Mouse (Mus musculus) hindbrain, embryonic 14.5 days (tissue): ENCODE measurements around the gene 2210016L21Rik. TPM values are rescaled to one million over a fixed set of nuclear protein-coding genes. Genes with fewer than 3 reads are reported as not detected.
"Not testable (repeated sequence)": the region's sequence is repeated elsewhere in the genome, so short reads cannot be mapped to it uniquely, and the experiment has no call there.

Source experiments
- ATAC-seq: fragments of 200-750 bp; cut with Nextera tagmentation; 2 replicates; pipeline ENCODE4 v1.8.0; 2017; ENCODE audit warnings: moderate number of reproducible peaks, mild to moderate bottlenecking, moderate TSS enrichment, moderate library complexity; ENCODE audit not compliant: low FRiP score
- DNase-seq: peaks from one replicate; pipeline ENCODE4 v3.0.0-alpha.2; 2015; ENCODE audit warnings: low spot score
- H3K27ac ChIP-seq: fragments of 300-500 bp; sonication (generic); 2 replicates; pipeline ENCODE4 v1.5.1; 2014; ENCODE audit warnings: mild to moderate bottlenecking, moderate library complexity
- H3K27me3 ChIP-seq: fragments of 300-500 bp; sonication (generic); 2 replicates; pipeline ENCODE4 v1.6.1; 2014; ENCODE audit warnings: mild to moderate bottlenecking, low read length, mixed read lengths; ENCODE audit not compliant: control insufficient read depth, insufficient read depth
- H3K36me3 ChIP-seq: fragments of 300-500 bp; sonication (generic); replicated peaks from 2 replicates; pipeline ENCODE4 v1.6.1; 2014; ENCODE audit not compliant: control insufficient read depth, insufficient read depth
- H3K4me1 ChIP-seq: fragments of 300-500 bp; sonication (generic); replicated peaks from 2 replicates; pipeline ENCODE4 v1.6.1; 2014; ENCODE audit warnings: antibody characterized with exemption, low read length, mixed read lengths; ENCODE audit not compliant: control insufficient read depth, insufficient read depth
- H3K4me2 ChIP-seq: fragments of 300-500 bp; sonication (generic); replicated peaks from 2 replicates; pipeline ENCODE4 v1.6.1; 2014; ENCODE audit warnings: mild to moderate bottlenecking, moderate library complexity
- H3K4me3 ChIP-seq: fragments of 300-500 bp; sonication (generic); replicated peaks from 2 replicates; pipeline ENCODE4 v1.5.1; 2014; ENCODE audit warnings: mild to moderate bottlenecking, low read length
- H3K9ac ChIP-seq: fragments of 300-500 bp; sonication (generic); 2 replicates; pipeline ENCODE4 v1.6.1; 2014
- H3K9me3 ChIP-seq: fragments of 300-500 bp; sonication (generic); 2 replicates; pipeline ENCODE4 v1.6.1; 2016; ENCODE audit warnings: low read length; ENCODE audit not compliant: control insufficient read depth
- WGBS: fragments of 180-500 bp; shearing (Covaris S2); extraction: QIAGEN DNeasy Blood & Tissue Kit; methylation state at CpG from one replicate; pipeline ENCODE4 v1.1.7; 2014; 5-methylcytosine and 5-hydroxymethylcytosine counted together
- polyA plus RNA-seq: library from polyadenylated mRNA; unstranded; fragments of >200 nt; fragmentation: Nextera tagmentation; extraction: Ambion mirVana; gene quantifications from 2 replicates; pipeline ENCODE4 v1.2.1, GENCODE M21; 2014

2210016L21Rik gene
- polyA plus RNA-seq, 1 experiment from 2014 or later, result 135 TPM

DNA sequence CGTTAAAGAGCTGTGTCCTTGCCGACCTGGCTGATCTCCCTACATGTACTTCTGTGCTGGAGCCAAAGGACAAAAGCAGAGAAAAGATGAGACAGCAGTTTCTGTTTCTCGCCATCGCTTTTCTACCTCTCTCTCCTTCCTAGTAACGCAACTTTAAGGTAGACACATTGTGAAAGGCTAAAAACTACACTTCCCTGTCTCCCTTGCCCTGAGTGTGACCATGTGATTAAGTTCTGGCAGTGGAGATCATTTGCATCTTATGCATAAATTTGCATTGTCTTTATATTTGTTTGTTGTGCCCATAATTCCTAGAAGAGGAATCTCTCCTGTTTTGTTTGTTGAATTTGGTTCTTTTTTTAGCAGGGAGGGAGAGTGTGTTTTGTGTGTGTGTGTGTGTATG is 26.1 kb upstream of the 2210016L21Rik start:
- ATAC-seq, result no peak
- Histone ChIP-seq H3K9me3 (no peaks in the 10 kb centered on the region), H3K9ac (no peak overlapping the region), H3K36me3 (no peaks in the 10 kb centered on the region), H3K27me3 (no peaks in the 10 kb centered on the region), H3K4me3 (no peak overlapping the region), H3K27ac (no peak overlapping the region), H3K4me2 (no peak overlapping the region), H3K4me1 (no peaks in the 10 kb centered on the region)
- 79% methylated on average over 5 of the region's 5 CpGs for WGBS
- DNase-seq, result no peak

DNA sequence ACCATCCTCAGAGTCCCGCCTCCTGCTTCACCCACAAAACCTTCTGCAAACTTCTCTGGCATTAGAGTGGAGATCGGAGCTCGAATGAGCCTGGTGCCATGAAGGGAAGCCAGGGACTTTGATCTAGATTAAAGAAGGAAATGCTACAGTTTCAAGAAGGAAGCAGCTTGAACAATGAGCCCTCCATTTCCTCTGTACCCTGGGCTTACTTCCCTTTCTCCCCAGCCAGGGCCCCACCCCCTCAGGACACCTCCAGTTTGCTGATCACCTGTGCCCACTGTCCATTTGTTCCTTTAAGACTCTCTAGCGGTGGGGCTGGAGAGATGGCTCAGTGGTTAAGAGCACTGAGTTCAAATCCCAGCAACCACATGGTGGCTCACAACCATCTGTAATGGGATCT is 25.2 kb upstream of the 2210016L21Rik start:
- Histone ChIP-seq H3K9me3 (no peaks in the 10 kb centered on the region), H3K4me1 (no peaks in the 10 kb centered on the region), H3K36me3 (no peaks in the 10 kb centered on the region), H3K4me2 (no peak overlapping the region), H3K4me3 (no peak overlapping the region), H3K27me3 (no peaks in the 10 kb centered on the region), H3K27ac (no peak overlapping the region), H3K9ac (no peak overlapping the region)
- WGBS, result 88% methylated on average over 4 of the region's 4 CpGs
- ATAC-seq, result no peak
- no peak for DNase-seq

DNA sequence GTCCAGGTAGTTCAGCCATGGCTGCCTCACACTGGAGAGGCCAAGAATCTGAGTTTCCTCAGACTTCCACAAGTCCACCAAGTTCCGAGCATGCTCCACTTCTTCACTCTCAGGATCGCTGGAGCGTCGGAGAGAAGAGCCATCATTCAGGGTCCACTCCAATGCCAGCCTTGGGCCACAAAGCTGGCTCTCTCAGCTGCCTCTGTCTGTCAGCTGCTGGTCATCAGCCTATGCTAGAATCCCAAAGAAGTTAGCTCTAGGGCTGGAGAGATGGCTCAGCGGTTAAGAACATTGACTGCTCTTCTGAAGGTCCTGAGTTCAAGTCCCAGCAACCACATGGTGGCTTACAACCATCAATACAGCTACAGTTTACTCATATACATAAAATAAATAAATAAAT is 24.6 kb upstream of the 2210016L21Rik start:
- not testable (repeated sequence) for H3K4me3 ChIP-seq, H3K9ac ChIP-seq, ATAC-seq, H3K27me3 ChIP-seq, H3K9me3 ChIP-seq, H3K4me1 ChIP-seq, H3K36me3 ChIP-seq, DNase-seq, H3K4me2 ChIP-seq, H3K27ac ChIP-seq
- WGBS, result 92% methylated on average over 5 of the region's 5 CpGs

DNA sequence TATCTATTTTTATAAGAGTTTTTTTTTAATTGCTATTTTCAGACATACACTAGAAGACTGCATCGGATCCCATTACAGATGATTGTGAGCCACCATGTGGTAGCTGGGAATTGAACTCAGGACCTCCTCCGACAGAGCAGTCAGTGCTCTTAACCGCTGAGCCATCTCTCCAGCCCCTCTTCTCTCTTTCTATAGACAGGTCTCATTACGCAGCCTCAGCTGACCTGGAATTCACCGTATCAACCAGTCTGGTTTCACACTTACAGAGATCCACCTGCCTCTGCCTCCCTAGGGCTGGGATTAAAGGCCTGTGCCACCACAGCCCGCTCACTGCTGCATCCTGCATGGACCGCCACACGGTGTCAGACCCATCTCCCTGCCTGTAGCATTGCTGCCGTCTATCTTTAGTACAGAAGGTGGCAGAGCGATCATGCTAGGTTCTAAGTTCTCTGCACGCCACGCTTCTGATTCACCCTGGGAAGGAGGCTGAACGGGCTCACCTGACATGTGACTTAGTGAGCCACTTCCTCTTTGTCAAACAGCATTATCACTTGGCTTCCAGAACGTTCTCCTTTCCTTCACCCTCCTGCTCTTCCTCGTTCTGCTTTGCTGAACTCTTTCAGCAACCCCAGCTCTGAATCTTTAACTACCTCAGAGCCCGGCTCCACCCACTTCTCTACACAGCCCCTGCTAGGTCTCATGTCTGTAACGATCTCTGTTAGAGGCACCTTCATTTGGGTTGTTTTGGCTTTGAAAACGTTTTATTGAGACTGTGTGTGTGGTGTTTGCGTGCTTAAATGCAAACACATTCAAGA is 20.2 kb upstream of the 2210016L21Rik start:
- 81% methylated on average over 19 of the region's 19 CpGs for WGBS
- ATAC-seq, result no peak

DNA sequence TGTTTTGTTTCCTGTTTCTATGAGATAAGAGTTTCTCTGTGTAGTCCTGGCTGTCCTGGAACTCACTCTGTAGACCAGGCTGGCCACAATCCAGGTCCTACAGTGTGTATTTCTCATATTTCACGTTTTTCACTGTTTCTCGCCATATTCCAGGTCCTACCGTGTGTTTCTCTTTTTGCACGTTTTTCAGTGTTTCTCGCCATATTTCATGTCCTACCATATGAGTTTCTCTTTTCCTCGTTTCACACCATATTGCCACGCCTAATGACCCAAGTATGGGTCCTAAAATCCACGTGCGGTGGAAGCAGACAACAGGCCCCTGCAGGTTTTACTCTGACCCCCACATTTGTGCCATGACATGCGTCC is 19.6 kb upstream of the 2210016L21Rik start:
- WGBS, result 66% methylated on average over 10 of the region's 10 CpGs
- Histone ChIP-seq H3K4me1 (0 out of 2 replicates have a peak, but pooled peaks cover 5% of the 10 kb centered on the region), H3K27me3 (no peaks in the 10 kb centered on the region), H3K4me2 (no peak overlapping the region), H3K4me3 (no peak overlapping the region), H3K36me3 (no peaks in the 10 kb centered on the region), H3K9ac (no peak overlapping the region), H3K27ac (no peak overlapping the region), H3K9me3 (peaks cover 5% of the 10 kb centered on the region; the same call in 1 of the 2 replicates)
- no peak for ATAC-seq
- no peak for DNase-seq

More for the DNA sequence above, 20.2 kb upstream of the 2210016L21Rik start:
- Histone ChIP-seq H3K4me3 (no peak overlapping the region), H3K36me3 (no peaks in the 10 kb centered on the region), H3K9ac (no peak overlapping the region), H3K4me2 (no peak overlapping the region), H3K27me3 (no peaks in the 10 kb centered on the region), H3K4me1 (0 out of 2 replicates have a peak, but pooled peaks cover 5% of the 10 kb centered on the region), H3K27ac (no peak overlapping the region), H3K9me3 (peaks cover 5% of the 10 kb centered on the region; the same call in 1 of the 2 replicates)
- DNase-seq, result no peak

DNA sequence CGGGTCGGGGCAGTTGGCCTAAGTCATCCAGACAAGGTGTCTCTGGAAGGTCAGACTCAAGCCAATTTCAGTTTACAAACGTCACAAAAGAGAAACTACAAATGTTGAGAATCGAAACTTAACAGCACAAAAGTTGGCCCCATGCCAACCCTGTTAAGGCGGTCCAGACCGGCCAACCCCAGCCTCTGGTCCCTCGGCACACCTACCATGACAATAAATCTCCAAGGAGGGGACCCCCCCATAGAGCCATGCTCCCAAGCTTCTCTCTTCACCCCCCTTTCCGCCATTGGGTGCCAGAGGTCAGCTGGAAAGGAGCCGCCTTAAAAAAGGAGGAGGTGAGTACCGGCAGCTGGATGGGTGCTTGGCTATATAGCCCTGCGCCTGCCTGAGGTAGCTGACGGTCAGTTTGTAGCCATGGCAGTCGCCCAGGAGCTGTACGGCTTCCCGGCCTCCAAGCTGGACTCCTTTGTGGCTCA is 18.9 kb upstream of the 2210016L21Rik start, which contains the start of gene Oasl1:
Oasl1 (plus strand) TSS at position 243 of the 476 bp plus-strand sequence.
- H3K9ac ChIP-seq, result no peak within 1 kb of the TSS
- 47% methylated on average over 15 of the region's 15 CpGs for WGBS
- H3K4me3 ChIP-seq, result no peak within 1 kb of the TSS
- H3K27ac ChIP-seq, result no peak within 1 kb of the TSS
- H3K27me3 ChIP-seq, result no peaks in the 10 kb centered on the region
- no peaks in the 10 kb centered on the region for H3K36me3 ChIP-seq
- peaks cover 5% of the 10 kb centered on the region; the same call in 1 of the 2 replicates for H3K9me3 ChIP-seq
- peak within 1 kb of the TSS; percentile 18; the same call in 1 of the 2 replicates for H3K4me2 ChIP-seq
- ATAC-seq (no peak), DNase-seq (peak; percentile 25)
- 0 out of 2 replicates have a peak, but pooled peaks cover 5% of the 10 kb centered on the region for H3K4me1 ChIP-seq

DNA sequence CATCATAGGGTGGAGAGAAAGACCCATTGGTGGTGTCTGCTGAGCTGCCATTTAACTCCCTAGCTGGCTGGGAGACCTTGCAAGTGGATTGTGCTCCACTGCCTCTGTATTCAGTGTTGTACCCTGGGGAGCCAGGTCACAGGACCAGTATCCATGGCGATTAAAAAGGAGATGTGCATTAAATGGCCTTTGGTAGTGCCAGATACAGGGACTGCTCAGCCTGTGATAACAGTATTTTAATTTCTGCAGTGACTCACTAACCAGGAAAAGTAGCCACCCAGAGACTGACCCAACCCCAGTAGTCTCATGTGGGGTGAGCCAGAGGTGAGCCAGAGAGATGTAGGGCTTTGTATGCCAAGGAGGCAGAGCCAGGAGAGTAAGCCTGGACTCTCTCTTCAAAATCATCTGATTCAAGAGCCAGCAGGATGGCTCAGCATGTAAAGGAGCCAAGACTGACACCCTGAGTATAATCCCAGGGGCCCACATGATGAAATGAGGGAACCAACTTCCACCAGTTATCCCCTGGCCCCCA is 15.7 kb upstream of the 2210016L21Rik start:
- 52% methylated on average over 1 of the region's 1 CpGs for WGBS
- H3K27me3 ChIP-seq, result no peaks in the 10 kb centered on the region

DNA sequence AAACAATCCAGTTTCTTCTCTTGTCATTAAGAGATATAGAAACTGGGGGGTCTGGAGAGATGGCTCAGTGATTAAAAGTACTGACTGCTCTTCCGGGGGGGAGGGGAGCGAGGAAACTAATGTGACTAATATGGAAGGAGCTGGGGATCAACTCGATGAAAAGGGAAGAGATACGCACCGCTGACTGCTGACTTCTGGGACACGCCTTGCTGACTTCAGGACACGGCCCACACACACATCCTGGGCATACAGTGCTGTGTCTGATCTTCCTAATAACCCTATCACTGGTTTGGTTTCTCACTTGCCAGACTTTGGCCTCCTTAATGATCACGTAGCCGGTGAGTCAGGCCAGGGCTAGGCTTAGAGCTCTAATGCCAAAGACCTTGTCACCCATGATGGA is 15.2 kb upstream of the 2210016L21Rik start:
- Histone ChIP-seq H3K4me2 (no peak overlapping the region), H3K9me3 (peaks cover 5% of the 10 kb centered on the region; the same call in 1 of the 2 replicates), H3K9ac (no peak overlapping the region), H3K27ac (no peak overlapping the region), H3K4me3 (no peak overlapping the region), H3K27me3 (no peaks in the 10 kb centered on the region), H3K36me3 (no peaks in the 10 kb centered on the region), H3K4me1 (0 out of 2 replicates have a peak, but pooled peaks cover 5% of the 10 kb centered on the region)
- 80% methylated on average over 9 of the region's 9 CpGs for WGBS
- DNase-seq, result no peak
- no peak for ATAC-seq

More for the DNA sequence above, 15.7 kb upstream of the 2210016L21Rik start:
- Histone ChIP-seq H3K27ac (no peak overlapping the region), H3K36me3 (no peaks in the 10 kb centered on the region), H3K9ac (no peak overlapping the region), H3K4me3 (no peak overlapping the region), H3K9me3 (peaks cover 5% of the 10 kb centered on the region; the same call in 1 of the 2 replicates), H3K4me2 (no peak overlapping the region), H3K4me1 (0 out of 2 replicates have a peak, but pooled peaks cover 5% of the 10 kb centered on the region)
- no peak for DNase-seq
- ATAC-seq, result no peak

DNA sequence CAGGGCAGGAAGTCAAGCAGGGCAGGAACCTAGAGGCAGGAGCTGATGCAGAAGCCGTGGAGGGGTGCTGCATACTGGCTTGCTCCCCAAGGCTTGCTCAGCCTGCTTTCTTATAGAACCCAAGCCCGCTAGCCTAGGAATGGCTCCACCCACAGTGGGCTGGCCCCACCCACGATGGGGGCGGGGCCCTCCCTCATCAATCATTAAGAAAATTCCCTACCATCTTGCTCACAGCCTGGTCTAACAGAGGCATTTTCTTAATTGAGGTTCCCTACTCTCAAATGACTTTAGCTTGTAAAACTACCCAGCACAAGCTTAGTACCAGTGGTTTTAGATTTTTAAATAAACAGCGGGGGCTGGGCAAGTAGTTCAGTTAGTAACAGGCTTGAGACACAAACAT is 10.3 kb upstream of the 2210016L21Rik start:
- Histone ChIP-seq H3K27me3 (no peaks in the 10 kb centered on the region), H3K36me3 (no peaks in the 10 kb centered on the region), H3K4me2 (no peak overlapping the region), H3K27ac (no peak overlapping the region), H3K9me3 (no peaks in the 10 kb centered on the region), H3K4me3 (no peak overlapping the region), H3K9ac (no peak overlapping the region), H3K4me1 (no peaks in the 10 kb centered on the region)
- DNase-seq (no peak), ATAC-seq (no peak)
- 61% methylated on average over 5 of the region's 5 CpGs for WGBS
